Mouse (Mus musculus): ENCODE measurements around the gene Krt86. TPM values are rescaled to one million over a fixed set of nuclear protein-coding genes. Genes with fewer than 3 reads are reported as not detected.
"Not testable (repeated sequence)": the region's sequence is repeated elsewhere in the genome, so short reads cannot be mapped to it uniquely, and the experiment has no call there.

Krt86 gene
- polyA plus RNA-seq, 1 experiment, result not detected

DNA sequence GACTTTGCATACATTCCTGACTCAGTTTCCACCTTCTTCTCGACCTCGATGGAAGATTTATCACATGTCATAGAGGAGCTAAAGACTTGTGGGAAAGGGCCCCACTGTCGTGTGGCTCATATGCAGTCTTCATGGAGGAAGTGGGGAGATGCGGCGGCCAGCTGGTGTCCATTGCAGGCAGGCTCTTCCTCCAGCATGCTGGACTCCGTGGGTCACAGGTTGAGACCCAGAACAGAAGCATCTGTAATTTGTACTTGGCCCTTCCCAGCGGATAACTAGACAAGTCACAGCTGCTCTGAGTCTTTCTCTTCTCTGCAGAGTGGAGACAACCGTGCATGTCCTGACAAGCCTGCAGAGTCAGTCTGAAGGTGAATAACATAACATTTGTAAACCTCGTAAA is 35.0 kb downstream of the Krt86 start:
- no peaks in the 10 kb centered on the region for H3K27me3 ChIP-seq (replicated peaks; ENCODE audit: control insufficient read depth, insufficient read depth, low read length)
- H3K4me1 ChIP-seq (ENCODE audit: control insufficient read depth, insufficient read depth, low read length), result peaks cover 9% of the 10 kb centered on the region; the same call in 1 of the 2 replicates
- WGBS, result 52% methylated on average over 9 of the region's 9 CpGs
- no peak for TF ChIP-seq CTCF (conservative IDR thresholded peaks at IDR 0.05; ENCODE audit: insufficient read depth, insufficient read length, low read depth, low read length)
- no peak for TF ChIP-seq POLR2A (IDR thresholded peaks at IDR 0.05; ENCODE audit: low read depth, low read length)
- no peak overlapping the region for H3K27ac ChIP-seq (ENCODE audit: insufficient read depth, low read depth, low read length)
- H3K36me3 ChIP-seq (ENCODE audit: control insufficient read depth, insufficient read depth, low read length), result no peaks in the 10 kb centered on the region
- peak; percentile 19 for DNase-seq
- H3K4me3 ChIP-seq (ENCODE audit: insufficient read depth, low read depth, low read length), result no peak overlapping the region

DNA sequence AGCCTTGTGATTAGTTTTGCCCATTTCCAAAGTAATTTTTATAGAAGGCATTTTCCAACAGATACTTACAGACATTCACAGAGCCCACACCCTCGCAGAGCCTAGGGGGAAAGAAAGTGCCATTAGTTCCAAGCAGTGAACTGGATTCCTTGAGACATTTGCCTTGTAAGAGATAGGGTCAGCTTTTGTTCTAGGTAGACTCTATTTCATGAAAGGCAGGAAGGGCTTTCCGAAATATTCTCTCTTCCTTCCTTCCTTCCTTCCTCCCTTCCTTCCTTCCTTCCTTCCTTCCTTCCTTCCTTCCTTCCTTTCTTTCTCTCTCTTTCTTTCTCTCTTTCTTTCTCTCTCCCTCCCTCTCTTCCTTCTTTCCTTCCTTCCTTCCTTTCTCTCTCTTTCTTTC is 43.9 kb downstream of the Krt86 start, which contains the start of gene Gm49425:
Gene Gm49425, minus strand, starts transcription at position 101 of the 400 bp plus-strand sequence.
- WGBS, result 75% methylated on average over 2 of the region's 2 CpGs
- H3K4me3 ChIP-seq (ENCODE audit: insufficient read depth, low read depth, low read length), result not testable (repeated sequence)

DNA sequence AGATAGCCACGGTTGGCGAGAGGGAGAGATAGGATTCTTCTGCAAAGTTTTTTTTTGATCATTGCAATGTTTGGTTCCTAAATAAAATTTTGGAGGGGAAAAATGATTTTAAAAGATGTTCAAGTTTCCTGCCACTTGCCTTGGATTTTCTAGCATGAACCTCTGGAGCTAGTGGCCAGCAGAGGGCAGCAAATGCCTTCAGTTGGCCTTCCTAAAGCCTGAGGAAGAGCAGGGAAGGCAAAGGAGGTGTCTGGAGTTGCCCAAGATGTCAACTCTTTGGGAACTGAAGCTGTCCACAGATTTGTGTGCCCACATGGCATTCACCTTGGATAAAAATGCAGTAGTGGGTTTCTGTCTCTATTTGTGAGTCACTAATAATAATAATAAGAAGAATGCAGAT is 46.5 kb downstream of the Krt86 start:
- 8% methylated on average over 2 of the region's 2 CpGs for WGBS

More for the DNA sequence above, 43.9 kb downstream of the Krt86 start, which contains the start of gene Gm49425:
- not testable (repeated sequence) for DNase-seq; H3K4me1 ChIP-seq (ENCODE audit: control insufficient read depth, insufficient read depth, low read length); H3K27ac ChIP-seq (ENCODE audit: insufficient read depth, low read depth, low read length); H3K27me3 ChIP-seq (replicated peaks; ENCODE audit: control insufficient read depth, insufficient read depth, low read length); H3K36me3 ChIP-seq (ENCODE audit: control insufficient read depth, insufficient read depth, low read length)

DNA sequence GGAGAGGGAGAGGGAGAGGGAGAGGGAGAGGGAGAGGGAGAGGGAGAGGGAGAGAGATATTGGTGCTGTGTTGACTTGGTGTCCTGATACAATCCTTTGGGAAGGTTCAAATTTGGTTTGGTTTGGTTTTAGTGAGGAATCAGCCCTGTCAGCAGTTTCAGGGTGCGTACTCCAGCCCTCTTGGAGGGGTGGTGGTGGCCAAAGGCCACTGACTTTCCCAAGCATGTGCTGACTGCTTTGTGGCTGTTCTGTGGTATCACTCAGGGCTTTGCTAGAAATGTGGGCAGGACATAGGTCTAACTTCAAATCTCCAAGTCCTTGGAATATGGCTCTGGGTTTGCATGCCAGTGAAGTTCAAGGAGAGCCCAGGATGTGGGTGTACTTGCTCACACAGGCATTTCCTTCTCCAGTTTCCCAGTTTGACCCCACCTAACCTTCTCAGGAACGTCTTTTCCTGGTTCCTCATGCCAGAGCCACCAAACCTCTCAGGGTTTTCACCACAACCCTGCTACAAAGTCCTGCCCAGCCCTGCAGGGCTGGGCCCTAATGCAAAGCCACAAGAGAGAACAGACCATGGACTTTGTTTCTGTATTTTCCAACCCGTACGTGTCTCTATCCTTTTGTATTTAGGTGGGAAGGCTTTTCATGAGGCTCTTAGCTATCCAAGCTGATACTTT is 49.4 kb downstream of the Krt86 start:
- no peak overlapping the region for H3K4me3 ChIP-seq (ENCODE audit: insufficient read depth, low read depth, low read length)
- no peak for TF ChIP-seq CTCF (conservative IDR thresholded peaks at IDR 0.05; ENCODE audit: insufficient read depth, insufficient read length, low read depth, low read length)
- TF ChIP-seq POLR2A (IDR thresholded peaks at IDR 0.05; ENCODE audit: low read depth, low read length), result no peak
- DNase-seq, result peak; percentile 73
- no peaks in the 10 kb centered on the region for H3K36me3 ChIP-seq (ENCODE audit: control insufficient read depth, insufficient read depth, low read length)
- H3K27ac ChIP-seq (ENCODE audit: insufficient read depth, low read depth, low read length), result no peak overlapping the region
- 0 out of 2 replicates have a peak, but pooled peaks cover 3% of the 10 kb centered on the region for H3K4me1 ChIP-seq (ENCODE audit: control insufficient read depth, insufficient read depth, low read length)
- no peaks in the 10 kb centered on the region for H3K27me3 ChIP-seq (replicated peaks; ENCODE audit: control insufficient read depth, insufficient read depth, low read length)
- 52% methylated on average over 4 of the region's 4 CpGs for WGBS

More for the DNA sequence above, 46.5 kb downstream of the Krt86 start:
- no peaks in the 10 kb centered on the region for H3K27me3 ChIP-seq (replicated peaks; ENCODE audit: control insufficient read depth, insufficient read depth, low read length)
- H3K36me3 ChIP-seq (ENCODE audit: control insufficient read depth, insufficient read depth, low read length), result no peaks in the 10 kb centered on the region
- peak; percentile 75 for DNase-seq
- H3K4me3 ChIP-seq (ENCODE audit: insufficient read depth, low read depth, low read length), result no peak overlapping the region
- no peak overlapping the region for H3K27ac ChIP-seq (ENCODE audit: insufficient read depth, low read depth, low read length)
- no peak for TF ChIP-seq POLR2A (IDR thresholded peaks at IDR 0.05; ENCODE audit: low read depth, low read length)
- TF ChIP-seq CTCF (conservative IDR thresholded peaks at IDR 0.05; ENCODE audit: insufficient read depth, insufficient read length, low read depth, low read length), result peak; percentile 93
- 0 out of 2 replicates have a peak, but pooled peaks cover 3% of the 10 kb centered on the region for H3K4me1 ChIP-seq (ENCODE audit: control insufficient read depth, insufficient read depth, low read length)

Other genes with a start within 250 kb of the Krt86 start
- gene Grasp, start 249.3 kb upstream of the Krt86 start, polyA plus RNA-seq (2012; rRNA removed), result 6.2 and 7.0 TPM in 2 replicates
- 4.9 and 5.7 TPM in 2 replicates for gene Nr4a1, start 219.2 kb upstream of the Krt86 start, polyA plus RNA-seq (2012; rRNA removed)
- 46.1 and 48.7 TPM in 2 replicates for gene Atg101, start 189.2 kb upstream of the Krt86 start, polyA plus RNA-seq (2012; rRNA removed)
- gene 6030408B16Rik, start 180.3 kb upstream of the Krt86 start, polyA plus RNA-seq (2012; rRNA removed), result 0.13 and 0.37 TPM in 2 replicates
- 14.2 and 14.7 TPM in 2 replicates for gene Krt80, start 103.3 kb upstream of the Krt86 start, polyA plus RNA-seq (2012; rRNA removed)
- 50.9 and 57.3 TPM in 2 replicates for gene Krt7, start 62.4 kb upstream of the Krt86 start, polyA plus RNA-seq (2012; rRNA removed)
- not detected in 2 replicates for gene Krt87, start 34.7 kb upstream of the Krt86 start, polyA plus RNA-seq (2012; rRNA removed)
- gene Krt88, start 25.7 kb upstream of the Krt86 start, polyA plus RNA-seq (2012; rRNA removed), result 0.18 TPM in 1 of 2 replicates, not detected in the other
- not detected in 2 replicates for gene Krt81, start 9.7 kb upstream of the Krt86 start, polyA plus RNA-seq (2012; rRNA removed)
- gene Krt83, start 18.0 kb downstream of the Krt86 start, polyA plus RNA-seq (2012; rRNA removed), result 0.08 TPM in 1 of 2 replicates, not detected in the other
- not detected in 2 replicates for gene Gm49425, start 43.8 kb downstream of the Krt86 start, polyA plus RNA-seq (2012; rRNA removed)
- not detected in 2 replicates for gene Krt84, start 59.3 kb downstream of the Krt86 start, polyA plus RNA-seq (2012; rRNA removed)
- not detected in 2 replicates for gene Krt82, start 77.2 kb downstream of the Krt86 start, polyA plus RNA-seq (2012; rRNA removed)
- gene Krt90, start 89.5 kb downstream of the Krt86 start, polyA plus RNA-seq (2012; rRNA removed), result not detected in 2 replicates
- not detected in 2 replicates for gene Krt75, start 100.4 kb downstream of the Krt86 start, polyA plus RNA-seq (2012; rRNA removed)
- gene Gm5414, start 154.7 kb downstream of the Krt86 start, polyA plus RNA-seq (2012; rRNA removed), result not detected in 2 replicates
- gene Gm5478, start 173.9 kb downstream of the Krt86 start, polyA plus RNA-seq (2012; rRNA removed), result not detected in 2 replicates
- gene Krt6b, start 206.8 kb downstream of the Krt86 start, polyA plus RNA-seq (2012; rRNA removed), result not detected in 2 replicates
- not detected in 2 replicates for gene Krt6a, start 220.8 kb downstream of the Krt86 start, polyA plus RNA-seq (2012; rRNA removed)
- 2.6 and 4.6 TPM in 2 replicates for gene Krt5, start 239.4 kb downstream of the Krt86 start, polyA plus RNA-seq (2012; rRNA removed)